Mouse (Mus musculus) thymus, adult 2 months (tissue): ENCODE measurements at regions not wholly inside any gene's neighbourhood (a gene's known extent, or its start where the extent isn't known, plus 50 kb on each side); places are given as distances from the start of the nearest gene placed in this dataset.

Experiments
- CTCF ChIP-seq: fragments of 200-500 bp; IDR thresholded peaks from 2 replicates; pipeline ENCODE4 v1.5.1; 2012; ENCODE audit warnings: mild to moderate bottlenecking, control low read depth, low read length, moderate library complexity, borderline replicate concordance; ENCODE audit not compliant: control insufficient read depth, poor library complexity, insufficient read depth; ENCODE audit errors: extremely low read depth
- POLR2A ChIP-seq: fragments of 200-500 bp; IDR thresholded peaks from 2 replicates; pipeline ENCODE4 v1.6.1; 2012; ENCODE audit warnings: mild to moderate bottlenecking, low read length, control low read depth, moderate library complexity; ENCODE audit not compliant: control insufficient read depth, poor library complexity, insufficient read depth; ENCODE audit errors: extremely low read depth

DNA sequence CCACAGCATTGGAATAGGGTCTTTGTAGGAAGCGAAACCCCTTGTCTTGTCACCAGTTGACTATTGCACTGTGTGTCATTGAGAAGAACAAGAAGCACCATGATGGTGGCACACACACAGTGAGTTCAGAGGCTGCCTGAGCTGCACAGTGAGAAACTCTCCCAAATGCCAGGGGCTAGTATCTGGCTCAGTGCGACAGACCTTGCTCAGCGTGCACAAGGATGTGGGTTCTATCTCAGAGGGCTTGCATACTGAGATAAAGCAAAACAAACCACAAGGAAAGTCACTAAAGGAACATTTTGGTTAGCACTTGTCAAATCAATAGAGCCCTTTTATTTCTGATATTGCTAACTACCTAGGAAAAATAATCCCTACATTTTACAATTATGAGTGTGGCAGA lies 110.5 kb upstream of the 4933402D24Rik start:
- TF ChIP-seq CTCF (no peak), POLR2A (no peak)
